Mouse (Mus musculus): ENCODE data around the gene Trim2.

DNA sequence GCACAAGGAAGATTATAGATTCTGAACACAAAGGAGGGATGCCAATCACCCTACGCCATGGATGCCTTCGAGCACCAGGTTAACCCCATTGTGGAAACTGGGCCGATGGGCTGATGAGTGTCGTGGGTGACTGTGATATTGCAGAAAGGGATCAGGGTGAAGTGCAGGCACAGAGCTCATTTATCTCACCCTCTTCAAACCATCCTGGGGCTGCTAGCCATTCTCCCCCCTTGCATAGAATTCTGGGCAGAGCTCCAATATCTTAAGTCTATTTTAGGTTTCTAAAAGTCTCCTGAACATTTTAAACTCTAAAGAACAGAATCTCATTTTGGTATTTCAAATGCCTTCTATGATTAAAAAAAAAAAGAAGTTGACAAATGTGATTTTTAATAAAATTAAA is 31.6 kb downstream of the Trim2 start:
- TF ChIP-seq HCFC1 (IDR thresholded peaks at IDR 0.05; ENCODE audit: low read depth, low read length) (no peak), CTCF (conservative IDR thresholded peaks at IDR 0.05 in 1 of 2, IDR thresholded peaks at IDR 0.05 in 1 of 2; ENCODE audit: low read depth in 2 of 2, low read length in 2 of 2) (no peak), TCF12 (IDR thresholded peaks at IDR 0.05; ENCODE audit: low read depth, low read length) (no peak), UBTF (IDR thresholded peaks at IDR 0.05; ENCODE audit: low read depth, low read length) (no peak), USF2 (conservative IDR thresholded peaks at IDR 0.05; ENCODE audit: low read depth, low read length) (no peak), MAX (IDR thresholded peaks at IDR 0.05; ENCODE audit: low read length) (no peak), CHD2 (IDR thresholded peaks at IDR 0.05; ENCODE audit: low read length) (no peak), RAD21 (IDR thresholded peaks at IDR 0.05; ENCODE audit: low read depth, low read length) (no peak), POLR2A (IDR thresholded peaks at IDR 0.05; ENCODE audit: low read depth, low read length) (no peak), EP300 (IDR thresholded peaks at IDR 0.05; ENCODE audit: low read length) (no peak)

All from CH12.LX (cell line).